Mouse (Mus musculus) embryonic facial prominence, embryonic 15.5 days (tissue): ENCODE data around the gene Maml2. TPM values are rescaled to one million over a fixed set of nuclear protein-coding genes. Genes with fewer than 3 reads are reported as not detected.
A peak's percentile ranks its signal among the peaks of the same experiment; 100 is the strongest.

Experiments
- ATAC-seq: fragments of 200-750 bp; cut with Nextera tagmentation; 2 replicates; pipeline ENCODE4 v1.8.0; 2017; ENCODE audit warnings: low read depth, moderate TSS enrichment; ENCODE audit not compliant: insufficient number of reproducible peaks, low FRiP score, low TSS enrichment
- H3K27ac ChIP-seq: fragments of 300-500 bp; sonication (generic); replicated peaks from 2 replicates; pipeline ENCODE4 v1.5.1; 2015; ENCODE audit warnings: mild to moderate bottlenecking, inconsistent platforms
- H3K27me3 ChIP-seq: fragments of 300-500 bp; sonication (generic); 2 replicates; pipeline ENCODE4 v1.6.1; 2015; ENCODE audit warnings: inconsistent platforms
- H3K36me3 ChIP-seq: fragments of 300-500 bp; sonication (generic); 2 replicates; pipeline ENCODE4 v1.6.1; 2015; ENCODE audit warnings: mild to moderate bottlenecking, inconsistent platforms
- H3K4me1 ChIP-seq: fragments of 300-500 bp; sonication (generic); 2 replicates; pipeline ENCODE4 v1.6.1; 2015; ENCODE audit warnings: inconsistent platforms
- H3K4me2 ChIP-seq: fragments of 300-500 bp; sonication (generic); replicated peaks from 2 replicates; pipeline ENCODE4 v1.6.1; 2015; ENCODE audit warnings: mild to moderate bottlenecking, inconsistent platforms
- H3K4me3 ChIP-seq: fragments of 300-500 bp; sonication (generic); replicated peaks from 2 replicates; pipeline ENCODE4 v1.5.1; 2015; ENCODE audit warnings: mild to moderate bottlenecking, inconsistent platforms
- H3K9ac ChIP-seq: fragments of 300-500 bp; sonication (generic); 2 replicates; pipeline ENCODE4 v1.6.1; 2015; ENCODE audit warnings: inconsistent platforms
- H3K9me3 ChIP-seq: fragments of 300-500 bp; sonication (generic); replicated peaks from 2 replicates; pipeline ENCODE4 v1.6.1; 2016; ENCODE audit warnings: inconsistent platforms
- WGBS: fragments of 180-500 bp; shearing (Covaris S2); methylation state at CpG from one replicate; pipeline ENCODE4 v1.1.7; 2015; 5-methylcytosine and 5-hydroxymethylcytosine counted together
- polyA plus RNA-seq: library from polyadenylated mRNA; unstranded; fragments of >200 nt; fragmentation: Nextera tagmentation; extraction: Ambion mirVana; gene quantifications from 2 replicates; pipeline ENCODE4 v1.2.1, GENCODE M21; 2015

The Maml2 gene
- polyA plus RNA-seq, 1 experiment from 2014 or later, result 12.5 TPM

- Histone ChIP-seq H3K27me3 (no peaks in the 10 kb centered on the region), H3K4me2 (no peak overlapping the region), H3K27ac (no peak overlapping the region), H3K4me1 (no peaks in the 10 kb centered on the region), H3K9me3 (no peaks in the 10 kb centered on the region), H3K4me3 (no peak overlapping the region), H3K9ac (no peak overlapping the region), H3K36me3 (peaks cover 13% of the 10 kb centered on the region; the same call in 1 of the 2 replicates)
- 93% methylated on average over 3 of the region's 3 CpGs for WGBS
- ATAC-seq, result no peak
Measured at GRCm38 (mm10) chr9:13623892-13624422, 326.2 kb downstream of the Maml2 start.

- no peak for ATAC-seq
- 91% methylated on average over 1 of the region's 1 CpGs for WGBS
- Histone ChIP-seq H3K36me3 (peaks cover 13% of the 10 kb centered on the region; the same call in 1 of the 2 replicates), H3K27me3 (no peaks in the 10 kb centered on the region), H3K4me2 (no peak overlapping the region), H3K4me3 (no peak overlapping the region), H3K9ac (no peak overlapping the region), H3K9me3 (no peaks in the 10 kb centered on the region), H3K27ac (no peak overlapping the region), H3K4me1 (no peaks in the 10 kb centered on the region)
Measured at GRCm38 (mm10) chr9:13624780-13625179, 327.0 kb downstream of the Maml2 start.

- H3K36me3 ChIP-seq, result peaks cover 9% of the 10 kb centered on the region; the same call in 1 of the 2 replicates
- H3K9me3 ChIP-seq, result no peaks in the 10 kb centered on the region
- H3K4me2 ChIP-seq, result no peak overlapping the region
- no peak for ATAC-seq
- 92% methylated on average over 3 of the region's 3 CpGs for WGBS
- no peak overlapping the region for H3K9ac ChIP-seq
- no peaks in the 10 kb centered on the region for H3K4me1 ChIP-seq
- H3K4me3 ChIP-seq, result no peak overlapping the region
- no peaks in the 10 kb centered on the region for H3K27me3 ChIP-seq
- H3K27ac ChIP-seq, result no peak overlapping the region
Measured at GRCm38 (mm10) chr9:13625215-13625614, 327.5 kb downstream of the Maml2 start.

GRCm38 (mm10) chr9:13626480-13626879 lies 328.7 kb downstream of the Maml2 start:
- no peak for ATAC-seq
- H3K9me3 ChIP-seq, result no peaks in the 10 kb centered on the region
- 0 out of 2 replicates have a peak, but pooled peaks cover under 1% of the 10 kb centered on the region for H3K36me3 ChIP-seq
- H3K4me3 ChIP-seq, result no peak overlapping the region
- H3K4me2 ChIP-seq, result no peak overlapping the region
- H3K27me3 ChIP-seq, result no peaks in the 10 kb centered on the region
- WGBS, result 84% methylated on average over 3 of the region's 3 CpGs
- H3K27ac ChIP-seq, result no peak overlapping the region
- H3K9ac ChIP-seq, result no peak overlapping the region
- H3K4me1 ChIP-seq, result no peaks in the 10 kb centered on the region

- WGBS, result 39% methylated on average over 1 of the region's 1 CpGs
- H3K4me1 ChIP-seq, result no peaks in the 10 kb centered on the region
- no peak overlapping the region for H3K4me3 ChIP-seq
- peak overlapping the region; percentile 60; the same call in 1 of the 2 replicates for H3K27ac ChIP-seq
- ATAC-seq, result no peak
- no peak overlapping the region for H3K4me2 ChIP-seq
- no peaks in the 10 kb centered on the region for H3K27me3 ChIP-seq
- no peaks in the 10 kb centered on the region for H3K9me3 ChIP-seq
- H3K9ac ChIP-seq, result no peak overlapping the region
- H3K36me3 ChIP-seq, result no peaks in the 10 kb centered on the region
Measured at GRCm38 (mm10) chr9:13633371-13633770, 335.6 kb downstream of the Maml2 start.

GRCm38 (mm10) chr9:13639655-13640054 lies 341.9 kb downstream of the Maml2 start:
- no peaks in the 10 kb centered on the region for H3K9me3 ChIP-seq
- 41% methylated on average over 3 of the region's 3 CpGs for WGBS
- no peak for ATAC-seq
- H3K36me3 ChIP-seq, result no peaks in the 10 kb centered on the region
- no peak overlapping the region for H3K4me2 ChIP-seq
- H3K27ac ChIP-seq, result no peak overlapping the region
- H3K4me3 ChIP-seq, result no peak overlapping the region
- no peak overlapping the region for H3K9ac ChIP-seq
- H3K4me1 ChIP-seq, result peaks cover 11% of the 10 kb centered on the region
- H3K27me3 ChIP-seq, result no peaks in the 10 kb centered on the region

GRCm38 (mm10) chr9:13645153-13645552 lies 347.4 kb downstream of the Maml2 start:
- Histone ChIP-seq H3K4me3 (no peak overlapping the region), H3K4me1 (peaks cover 22% of the 10 kb centered on the region), H3K4me2 (no peak overlapping the region), H3K9me3 (no peaks in the 10 kb centered on the region), H3K27me3 (no peaks in the 10 kb centered on the region), H3K9ac (no peak overlapping the region), H3K27ac (peak overlapping the region; percentile 58), H3K36me3 (no peaks in the 10 kb centered on the region)
- ATAC-seq, result peak; percentile 63; the same call in 1 of the 2 replicates
- WGBS, result 12% methylated on average over 5 of the region's 5 CpGs

GRCm38 (mm10) chr9:13651065-13651464 lies 353.3 kb downstream of the Maml2 start:
- no peak overlapping the region for H3K4me2 ChIP-seq
- 73% methylated on average over 2 of the region's 2 CpGs for WGBS
- no peak overlapping the region for H3K27ac ChIP-seq
- no peaks in the 10 kb centered on the region for H3K36me3 ChIP-seq
- peaks cover 5% of the 10 kb centered on the region; the same call in 1 of the 2 replicates for H3K4me1 ChIP-seq
- H3K9me3 ChIP-seq, result no peaks in the 10 kb centered on the region
- H3K4me3 ChIP-seq, result no peak overlapping the region
- ATAC-seq, result no peak
- H3K27me3 ChIP-seq, result no peaks in the 10 kb centered on the region
- no peak overlapping the region for H3K9ac ChIP-seq

- no peak overlapping the region for H3K4me2 ChIP-seq
- WGBS, result 81% methylated on average over 4 of the region's 4 CpGs
- no peaks in the 10 kb centered on the region for H3K9me3 ChIP-seq
- H3K4me3 ChIP-seq, result no peak overlapping the region
- H3K27ac ChIP-seq, result no peak overlapping the region
- H3K27me3 ChIP-seq, result no peaks in the 10 kb centered on the region
- peaks cover 5% of the 10 kb centered on the region; the same call in 1 of the 2 replicates for H3K4me1 ChIP-seq
- no peak for ATAC-seq
- H3K36me3 ChIP-seq, result no peaks in the 10 kb centered on the region
- H3K9ac ChIP-seq, result no peak overlapping the region
Measured at GRCm38 (mm10) chr9:13651828-13652227, 354.1 kb downstream of the Maml2 start.

- Histone ChIP-seq H3K9ac (no peak overlapping the region), H3K27ac (no peak overlapping the region), H3K4me1 (peaks cover 5% of the 10 kb centered on the region; the same call in 1 of the 2 replicates), H3K9me3 (no peaks in the 10 kb centered on the region), H3K36me3 (no peaks in the 10 kb centered on the region), H3K4me2 (no peak overlapping the region), H3K27me3 (no peaks in the 10 kb centered on the region), H3K4me3 (no peak overlapping the region)
- ATAC-seq, result no peak
- WGBS, result 56% methylated on average over 8 of the region's 8 CpGs
Measured at GRCm38 (mm10) chr9:13652389-13652877, 354.7 kb downstream of the Maml2 start.

- Histone ChIP-seq H3K4me1 (peaks cover 5% of the 10 kb centered on the region; the same call in 1 of the 2 replicates), H3K4me2 (no peak overlapping the region), H3K9ac (no peak overlapping the region), H3K36me3 (no peaks in the 10 kb centered on the region), H3K4me3 (no peak overlapping the region), H3K9me3 (no peaks in the 10 kb centered on the region), H3K27me3 (no peaks in the 10 kb centered on the region), H3K27ac (no peak overlapping the region)
- no peak for ATAC-seq
- 27% methylated on average over 3 of the region's 3 CpGs for WGBS
Measured at GRCm38 (mm10) chr9:13652917-13653316, 355.2 kb downstream of the Maml2 start.
